Mouse (Mus musculus) cerebellum, postnatal 14 days (tissue): Measurements from ENCODE around the gene Dlk1.
"Not testable (repeated sequence)": the region's sequence is repeated elsewhere in the genome, so short reads cannot be mapped to it uniquely, and the experiment has no call there.

Experiments
- DNase-seq, 2 experiments: peaks; one replicate each; pipeline ENCODE4 v3.0.0; 2021; ENCODE audit warnings: mixed read lengths in 2 of 2

Gene Dlk1

GRCm38 (mm10) chr12:109441366-109441765 lies 11.3 kb upstream of the Dlk1 start:
- DNase-seq, result peak in 1 of 2 experiments; percentile 29

- DNase-seq, result no peak
Observed at GRCm38 (mm10) chr12:109442115-109442514, 10.5 kb upstream of the Dlk1 start.

- DNase-seq, result no peak
Observed at GRCm38 (mm10) chr12:109443276-109443675, 9.3 kb upstream of the Dlk1 start.

GRCm38 (mm10) chr12:109444999-109445398 lies 7.6 kb upstream of the Dlk1 start:
- DNase-seq, result no peak

GRCm38 (mm10) chr12:109445499-109446235 lies 7.0 kb upstream of the Dlk1 start:
- no peak for DNase-seq

GRCm38 (mm10) chr12:109446236-109446941 lies 6.2 kb upstream of the Dlk1 start:
- DNase-seq, result peak; percentile 31 to 45

GRCm38 (mm10) chr12:109449421-109450411 lies 2.9 kb upstream of the Dlk1 start:
- no peak for DNase-seq

- DNase-seq, result peak in 1 of 2 experiments; percentile 27
Observed at GRCm38 (mm10) chr12:109453065-109453997, 708 bp downstream of the Dlk1 start.

- DNase-seq, result no peak
Observed at GRCm38 (mm10) chr12:109454137-109454536, 1.5 kb downstream of the Dlk1 start.

- DNase-seq, result no peak
Observed at GRCm38 (mm10) chr12:109456531-109457202, 4.0 kb downstream of the Dlk1 start.

GRCm38 (mm10) chr12:109457836-109458235 lies 5.2 kb downstream of the Dlk1 start:
- DNase-seq, result no peak

GRCm38 (mm10) chr12:109458896-109459295 lies 6.3 kb downstream of the Dlk1 start:
- no peak for DNase-seq

GRCm38 (mm10) chr12:109459481-109460401 lies 7.1 kb downstream of the Dlk1 start:
- DNase-seq, result no peak

GRCm38 (mm10) chr12:109462594-109462993 lies 10.0 kb downstream of the Dlk1 start:
- no peak for DNase-seq

- not testable (repeated sequence) for DNase-seq
Observed at GRCm38 (mm10) chr12:109467417-109467816, 14.8 kb downstream of the Dlk1 start.

- no peak for DNase-seq
Observed at GRCm38 (mm10) chr12:109469793-109470192, 17.2 kb downstream of the Dlk1 start.

GRCm38 (mm10) chr12:109472627-109473026 lies 20.0 kb downstream of the Dlk1 start:
- DNase-seq, result no peak

- no peak for DNase-seq
Observed at GRCm38 (mm10) chr12:109473575-109473976, 21.0 kb downstream of the Dlk1 start.

GRCm38 (mm10) chr12:109474187-109474606 lies 21.6 kb downstream of the Dlk1 start:
- DNase-seq, result no peak

GRCm38 (mm10) chr12:109475501-109475900 lies 22.9 kb downstream of the Dlk1 start:
- DNase-seq, result no peak
